Mouse (Mus musculus): ENCODE measurements around the gene Rnd3.

The Rnd3 gene

DNA sequence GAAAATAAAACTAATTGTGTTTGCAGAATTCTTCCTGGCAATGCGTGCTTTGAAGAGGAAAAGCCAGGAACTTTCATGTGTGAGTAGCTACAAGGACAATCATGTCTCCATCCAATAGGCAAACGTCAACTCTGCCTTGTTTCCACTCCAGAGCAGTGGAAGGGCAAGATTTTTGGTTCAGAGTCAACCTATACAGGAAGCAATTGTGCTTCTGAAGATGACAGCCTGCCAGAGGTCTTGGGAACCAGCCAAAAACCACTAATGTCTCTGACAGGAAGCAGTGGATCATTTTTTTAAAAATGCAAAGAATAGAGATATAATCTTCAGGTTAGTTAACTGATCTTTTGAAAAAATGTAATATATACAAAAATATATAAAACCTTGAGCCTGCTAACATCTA is 38.6 kb downstream of the Rnd3 start:
- peak; percentile 90 to 92 for DNase-seq

GRCm38 (mm10) chr2:51108631-51109030 is 40.3 kb downstream of the Rnd3 start:
- peak; percentile 27 to 38 for DNase-seq

DNA sequence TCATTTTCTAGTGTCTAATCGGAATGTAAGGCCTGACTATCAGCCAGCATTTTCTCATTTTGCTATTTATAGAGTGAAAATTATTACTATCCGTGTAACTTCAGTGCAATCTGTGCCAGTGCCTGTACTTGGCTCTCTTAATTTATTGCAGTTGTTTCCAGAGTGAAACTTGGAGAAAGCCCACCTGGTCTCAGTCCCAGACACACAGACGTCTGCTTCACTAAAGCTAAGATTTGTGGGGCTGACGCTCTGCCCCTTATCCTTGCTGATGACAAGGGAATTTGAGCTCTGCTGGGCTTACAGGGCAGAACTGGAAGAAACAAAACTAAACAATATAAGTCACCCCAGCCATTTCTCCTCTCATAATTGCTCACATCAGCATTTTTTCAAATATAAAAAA is 47.7 kb downstream of the Rnd3 start:
- DNase-seq = no peak

- DNase-seq = peak; percentile 73 to 85
These were observed 48.9 kb downstream of the Rnd3 start for GRCm38 (mm10) chr2:51099987-51100386.

DNA sequence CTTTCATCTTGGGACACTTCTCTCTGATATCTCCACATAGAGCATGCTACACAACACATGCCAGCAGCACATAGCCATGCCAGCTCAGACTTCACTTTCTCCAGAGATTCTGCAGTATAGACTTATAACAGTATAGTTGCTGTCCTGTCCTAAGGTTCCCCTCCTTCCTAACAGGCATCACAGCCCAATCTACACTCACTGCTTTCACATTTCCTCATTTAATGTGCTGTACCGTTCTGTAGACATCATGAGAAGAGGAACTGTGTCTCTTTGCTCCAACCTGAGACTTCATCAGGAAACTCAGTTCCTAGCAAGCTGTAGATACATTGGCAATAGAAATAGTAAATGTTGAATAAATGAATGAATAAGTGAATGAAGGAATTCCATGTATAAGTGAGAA is 49.7 kb downstream of the Rnd3 start:
- no peak for DNase-seq

- peak; percentile 51 to 79 for DNase-seq
These were observed 58.2 kb downstream of the Rnd3 start for GRCm38 (mm10) chr2:51090688-51091087.

DNA sequence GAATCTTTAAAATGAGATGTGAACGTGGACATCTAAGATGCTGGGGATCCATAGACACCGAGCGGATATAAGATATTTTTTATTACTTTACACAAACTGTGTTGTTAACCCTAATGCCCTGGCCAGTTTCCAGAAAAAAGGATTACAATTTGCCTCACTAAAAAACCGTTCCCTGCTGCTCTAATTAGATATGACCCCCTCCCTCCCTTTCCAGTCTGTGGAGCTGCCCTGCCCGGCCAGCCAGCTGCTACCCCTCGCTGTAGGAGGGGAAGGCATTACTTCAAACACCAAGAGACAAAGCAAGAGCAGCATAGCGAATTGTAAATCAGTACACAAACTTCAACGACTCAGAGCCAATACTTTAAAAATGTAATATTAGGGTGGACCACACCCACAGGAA is 58.9 kb downstream of the Rnd3 start:
- DNase-seq = peak; percentile 73 to 75

DNA sequence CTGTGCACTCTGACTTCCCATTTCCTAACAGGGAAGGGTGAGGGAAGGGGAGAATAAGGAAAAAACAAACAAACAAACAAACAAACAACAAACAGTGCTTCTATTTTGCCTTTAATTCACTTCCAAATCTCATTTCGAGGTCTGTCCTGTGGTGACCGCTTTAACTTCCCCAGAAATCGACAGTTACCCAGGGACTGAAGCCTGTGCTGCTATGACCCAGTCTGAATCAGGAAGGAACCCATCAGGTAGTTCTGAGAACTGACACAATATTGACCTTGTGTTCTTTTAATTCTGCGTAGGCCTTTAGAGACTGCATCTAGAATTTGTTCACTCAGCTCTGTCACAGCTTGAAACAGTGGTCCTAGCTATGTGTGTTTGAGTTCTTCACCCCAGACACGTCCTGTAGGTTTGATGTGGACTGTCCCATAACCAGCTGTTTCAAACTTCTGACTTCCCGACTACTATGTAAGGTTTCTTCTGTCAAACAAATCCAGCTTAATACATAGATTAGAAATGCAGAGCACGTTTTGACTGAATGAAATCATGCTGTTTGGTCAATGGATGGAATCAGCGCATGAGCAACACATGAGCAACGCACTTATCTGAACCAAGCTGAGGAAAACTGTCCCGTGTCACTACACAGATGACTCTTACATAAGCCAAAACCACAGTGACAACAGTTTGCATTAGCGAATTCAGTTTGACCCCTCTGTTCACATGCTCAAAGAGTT is 59.9 kb downstream of the Rnd3 start:
- no peak for DNase-seq

DNA sequence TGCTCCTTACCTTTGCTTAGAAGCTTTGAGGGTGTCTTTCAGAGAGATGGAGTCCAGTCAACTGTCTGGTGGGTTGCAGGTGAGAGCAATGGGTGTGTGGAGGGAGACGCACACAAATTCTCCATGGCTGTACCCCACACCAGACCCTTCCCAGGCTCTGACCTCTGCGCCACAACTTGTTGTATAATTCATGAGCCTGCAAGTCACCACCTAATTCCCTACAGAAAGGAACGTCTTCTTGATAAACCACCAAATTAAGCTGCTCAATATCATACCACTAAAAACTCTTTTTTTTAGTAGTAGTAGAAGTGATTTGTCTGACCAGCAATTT is 60.8 kb downstream of the Rnd3 start:
- DNase-seq = no peak

- peak; percentile 57 to 66 for DNase-seq
These were observed 61.4 kb downstream of the Rnd3 start for GRCm38 (mm10) chr2:51087307-51088122.

- no peak for DNase-seq
These were observed 63.8 kb downstream of the Rnd3 start for GRCm38 (mm10) chr2:51085155-51085554.

DNA sequence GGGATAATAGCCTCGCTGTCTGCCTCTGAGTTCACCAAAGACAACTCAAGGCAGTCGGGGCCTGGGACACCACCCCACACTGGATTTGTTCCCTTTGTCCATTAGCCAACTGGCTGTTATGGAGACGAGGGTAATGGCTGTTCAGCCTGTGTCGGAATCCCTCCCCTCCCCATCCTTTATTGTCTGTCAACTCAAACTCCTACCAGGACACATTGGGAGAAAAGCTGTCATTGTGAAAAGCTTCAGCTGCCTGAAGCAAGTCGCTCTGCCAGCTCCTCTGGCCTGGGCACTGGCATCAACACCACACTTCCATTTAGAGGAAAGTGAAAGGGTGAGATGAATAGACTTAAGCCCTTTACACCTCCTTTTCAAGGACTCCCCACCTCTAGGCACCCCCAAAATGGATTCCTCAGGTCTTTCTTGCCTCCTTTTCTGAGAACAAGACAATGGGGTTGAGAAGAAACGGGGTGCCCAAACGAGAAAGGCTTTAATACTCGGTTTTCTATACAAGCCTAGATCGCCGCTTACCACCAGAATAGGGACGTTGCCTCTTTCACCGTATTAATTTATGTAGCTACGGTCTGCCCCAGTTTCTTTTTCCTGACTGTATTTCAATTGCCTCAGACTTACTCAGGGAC is 66.1 kb downstream of the Rnd3 start:
- DNase-seq = peak; percentile 49 to 57

Measured in cerebellum, postnatal 10 days (tissue).